Mouse (Mus musculus): ENCODE measurements around the gene Gcnt4. TPM values are rescaled to one million over a fixed set of nuclear protein-coding genes. Genes with fewer than 3 reads are reported as not detected.

Gcnt4 gene
- polyA plus RNA-seq (2012; fragmentation: generic; extraction: Trizol), result 5.6 TPM
- long read RNA-seq, experiment 1, result 0 reads
- long read RNA-seq, experiment 2, full-length matches to known transcripts, result 25 of 42 reads
- long read RNA-seq, experiment 2, partial matches to known transcripts, result 0 of 42 reads
- long read RNA-seq, experiment 2, other reads (novel, unspliced or antisense), result 17 of 42 reads

- Histone ChIP-seq H3K4me3 (ENCODE audit: insufficient read depth, poor library complexity, severe bottlenecking) (peak within 1 kb of the TSS; percentile 72), H3K27me3 (ENCODE audit: control insufficient read depth, insufficient read depth, insufficient read length) (no peaks in the 10 kb centered on the region), H3K79me2 (ENCODE audit: control insufficient read depth, insufficient read depth) (peaks cover 38% of the 10 kb centered on the region), H3K36me3 (ENCODE audit: control insufficient read depth, insufficient read depth) (no peaks in the 10 kb centered on the region), H3ac (ENCODE audit: control insufficient read depth, insufficient read length, low read depth) (peak within 1 kb of the TSS; percentile 50), H3K79me3 (ENCODE audit: low read depth) (peaks cover 19% of the 10 kb centered on the region)
- TF ChIP-seq MYOD1 (IDR thresholded peaks at IDR 0.05; ENCODE audit: control insufficient read depth, insufficient read length, low read depth), result peak; percentile 37
- TF ChIP-seq CEBPB (IDR thresholded peaks at IDR 0.05; ENCODE audit: low read depth), result no peak
Measured at GRCm38 (mm10) chr13:96923999-96924961, at the start of gene Gcnt4. Gene Gcnt4 (plus strand): TSS chr13:96924689.

- no peaks in the 10 kb centered on the region for H3K36me3 ChIP-seq (ENCODE audit: control insufficient read depth, insufficient read depth)
- no peaks in the 10 kb centered on the region for H3K27me3 ChIP-seq (ENCODE audit: control insufficient read depth, insufficient read depth, insufficient read length)
- H3K79me2 ChIP-seq (ENCODE audit: control insufficient read depth, insufficient read depth), result no peaks in the 10 kb centered on the region
- no peak overlapping the region for H3K4me3 ChIP-seq (ENCODE audit: insufficient read depth, poor library complexity, severe bottlenecking)
- no peak for TF ChIP-seq MAX (IDR thresholded peaks at IDR 0.05)
- no peak for TF ChIP-seq USF1 (IDR thresholded peaks at IDR 0.05; ENCODE audit: low read depth)
- TF ChIP-seq FOSL1 (IDR thresholded peaks at IDR 0.05; ENCODE audit: insufficient read depth, low read length, poor library complexity, severe bottlenecking), result no peak
- no peak for TF ChIP-seq CTCF (IDR thresholded peaks at IDR 0.05; ENCODE audit: control insufficient read depth, insufficient read depth, insufficient read length)
- no peak for TF ChIP-seq MYOG (IDR thresholded peaks at IDR 0.05; ENCODE audit: control insufficient read depth, extremely low read depth, insufficient read length)
- TF ChIP-seq CEBPB (IDR thresholded peaks at IDR 0.05; ENCODE audit: low read depth), result no peak
- no peak for TF ChIP-seq MYOD1 (IDR thresholded peaks at IDR 0.05; ENCODE audit: control insufficient read depth, insufficient read length, low read depth)
- no peaks in the 10 kb centered on the region for H3K79me3 ChIP-seq (ENCODE audit: low read depth)
- no peak overlapping the region for H3ac ChIP-seq (ENCODE audit: control insufficient read depth, insufficient read length, low read depth)
Measured at GRCm38 (mm10) chr13:96878220-96879057, 46.0 kb upstream of the Gcnt4 start.

GRCm38 (mm10) chr13:96884534-96884933 lies 40.0 kb upstream of the Gcnt4 start:
- Histone ChIP-seq H3ac (ENCODE audit: control insufficient read depth, insufficient read length, low read depth) (no peak overlapping the region), H3K36me3 (ENCODE audit: control insufficient read depth, insufficient read depth) (no peaks in the 10 kb centered on the region), H3K27me3 (ENCODE audit: control insufficient read depth, insufficient read depth, insufficient read length) (no peaks in the 10 kb centered on the region), H3K79me3 (ENCODE audit: low read depth) (no peaks in the 10 kb centered on the region), H3K79me2 (ENCODE audit: control insufficient read depth, insufficient read depth) (no peaks in the 10 kb centered on the region), H3K4me3 (ENCODE audit: insufficient read depth, poor library complexity, severe bottlenecking) (no peak overlapping the region)
- TF ChIP-seq CTCF (IDR thresholded peaks at IDR 0.05; ENCODE audit: control insufficient read depth, insufficient read depth, insufficient read length) (no peak), MAX (IDR thresholded peaks at IDR 0.05) (no peak), MYOG (IDR thresholded peaks at IDR 0.05; ENCODE audit: control insufficient read depth, extremely low read depth, insufficient read length) (no peak), CEBPB (IDR thresholded peaks at IDR 0.05; ENCODE audit: low read depth) (no peak), FOSL1 (IDR thresholded peaks at IDR 0.05; ENCODE audit: insufficient read depth, low read length, poor library complexity, severe bottlenecking) (no peak), MYOD1 (IDR thresholded peaks at IDR 0.05; ENCODE audit: control insufficient read depth, insufficient read length, low read depth) (no peak)

DNA sequence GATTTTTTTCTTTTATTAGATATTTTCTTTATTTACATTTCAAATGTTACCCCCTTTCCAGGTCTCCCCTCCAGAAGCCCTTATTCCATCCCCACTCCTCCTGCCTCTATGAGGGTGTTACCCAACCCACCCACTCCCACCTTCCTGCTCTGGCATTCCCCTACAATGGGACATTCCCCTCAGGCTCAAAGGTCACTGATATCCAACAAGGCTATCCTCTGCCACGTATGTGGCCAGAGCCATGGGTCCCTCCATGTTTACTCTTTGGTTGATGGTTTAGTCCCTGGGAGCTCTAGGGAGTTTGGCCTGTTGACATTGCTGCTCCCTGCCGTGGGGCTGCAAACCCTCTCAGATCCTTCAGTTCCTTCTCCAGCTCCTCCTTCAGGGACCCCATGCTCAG lies 34.5 kb upstream of the Gcnt4 start:
- Histone ChIP-seq H3ac (ENCODE audit: control insufficient read depth, insufficient read length, low read depth) (no peak overlapping the region), H3K4me3 (ENCODE audit: insufficient read depth, poor library complexity, severe bottlenecking) (no peak overlapping the region), H3K79me3 (ENCODE audit: low read depth) (no peaks in the 10 kb centered on the region), H3K27me3 (ENCODE audit: control insufficient read depth, insufficient read depth, insufficient read length) (no peaks in the 10 kb centered on the region), H3K79me2 (ENCODE audit: control insufficient read depth, insufficient read depth) (no peaks in the 10 kb centered on the region), H3K36me3 (ENCODE audit: control insufficient read depth, insufficient read depth) (no peaks in the 10 kb centered on the region)
- TF ChIP-seq CEBPB (IDR thresholded peaks at IDR 0.05; ENCODE audit: low read depth) (no peak), CTCF (IDR thresholded peaks at IDR 0.05; ENCODE audit: control insufficient read depth, insufficient read depth, insufficient read length) (no peak), MAX (IDR thresholded peaks at IDR 0.05) (no peak), USF1 (IDR thresholded peaks at IDR 0.05; ENCODE audit: low read depth) (no peak), MYOD1 (IDR thresholded peaks at IDR 0.05; ENCODE audit: control insufficient read depth, insufficient read length, low read depth) (no peak), FOSL1 (IDR thresholded peaks at IDR 0.05; ENCODE audit: insufficient read depth, low read length, poor library complexity, severe bottlenecking) (no peak), MYOG (IDR thresholded peaks at IDR 0.05; ENCODE audit: control insufficient read depth, extremely low read depth, insufficient read length) (no peak)

GRCm38 (mm10) chr13:96895144-96895543 lies 29.3 kb upstream of the Gcnt4 start:
- no peaks in the 10 kb centered on the region for H3K79me2 ChIP-seq (ENCODE audit: control insufficient read depth, insufficient read depth)
- no peaks in the 10 kb centered on the region for H3K27me3 ChIP-seq (ENCODE audit: control insufficient read depth, insufficient read depth, insufficient read length)
- no peaks in the 10 kb centered on the region for H3K36me3 ChIP-seq (ENCODE audit: control insufficient read depth, insufficient read depth)
- no peak for TF ChIP-seq MYOG (IDR thresholded peaks at IDR 0.05; ENCODE audit: control insufficient read depth, extremely low read depth, insufficient read length)
- no peak for TF ChIP-seq MYOD1 (IDR thresholded peaks at IDR 0.05; ENCODE audit: control insufficient read depth, insufficient read length, low read depth)
- no peak for TF ChIP-seq CTCF (IDR thresholded peaks at IDR 0.05; ENCODE audit: control insufficient read depth, insufficient read depth, insufficient read length)
- TF ChIP-seq FOSL1 (IDR thresholded peaks at IDR 0.05; ENCODE audit: insufficient read depth, low read length, poor library complexity, severe bottlenecking), result no peak
- TF ChIP-seq USF1 (IDR thresholded peaks at IDR 0.05; ENCODE audit: low read depth), result no peak
- no peak for TF ChIP-seq MAX (IDR thresholded peaks at IDR 0.05)
- TF ChIP-seq CEBPB (IDR thresholded peaks at IDR 0.05; ENCODE audit: low read depth), result no peak
- no peaks in the 10 kb centered on the region for H3K79me3 ChIP-seq (ENCODE audit: low read depth)
- H3ac ChIP-seq (ENCODE audit: control insufficient read depth, insufficient read length, low read depth), result no peak overlapping the region
- no peak overlapping the region for H3K4me3 ChIP-seq (ENCODE audit: insufficient read depth, poor library complexity, severe bottlenecking)

Measured in C2C12 (cell line).